Mouse (Mus musculus): ENCODE measurements around the gene Mllt6. TPM values are rescaled to one million over a fixed set of nuclear protein-coding genes. Genes with fewer than 3 reads are reported as not detected.

Gene Mllt6
- polyA plus RNA-seq, 1 experiment from 2014 or later = 1.0 TPM

DNA sequence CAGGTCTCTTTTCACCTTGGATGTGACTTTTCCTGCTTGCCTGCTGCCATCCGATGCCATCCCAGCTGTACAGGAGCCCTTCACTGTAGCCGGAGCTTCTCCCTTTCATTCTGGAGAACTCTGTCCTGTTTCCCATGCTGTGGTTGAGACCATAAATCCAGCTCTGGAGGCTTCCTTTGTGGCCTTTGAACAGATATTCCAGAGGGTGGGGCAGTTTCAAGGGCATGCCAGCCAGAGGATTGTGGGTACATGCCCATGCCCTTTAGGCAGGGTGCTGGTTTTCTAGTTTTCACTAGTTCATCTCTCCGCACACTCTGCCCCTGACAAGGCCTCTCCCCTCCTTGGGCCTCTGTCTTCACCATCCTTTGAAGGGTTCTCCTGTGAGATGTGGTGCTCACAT lies 23.8 kb downstream of the Mllt6 start:
- no peaks in the 10 kb centered on the region for H3K9me3 ChIP-seq (ENCODE audit: control insufficient read depth, low read length)
- peak overlapping the region; percentile 67; the same call in 1 of the 2 replicates for H3K4me2 ChIP-seq
- H3K4me1 ChIP-seq (replicated peaks; ENCODE audit: control insufficient read depth, insufficient read depth, low read length) = peaks cover 11% of the 10 kb centered on the region; the same call in 1 of the 2 replicates
- no peak overlapping the region for H3K4me3 ChIP-seq (ENCODE audit: low read depth, low read length)
- no peak overlapping the region for H3K27ac ChIP-seq (ENCODE audit: low read depth, low read length)
- no peak for ATAC-seq (replicated peaks; ENCODE audit: low FRiP score)
- H3K36me3 ChIP-seq (ENCODE audit: control insufficient read depth, insufficient read depth, low read length) = peaks cover 13% of the 10 kb centered on the region
- no peaks in the 10 kb centered on the region for H3K27me3 ChIP-seq (replicated peaks; ENCODE audit: control insufficient read depth, insufficient read depth, low read length)
- no peak for DNase-seq (ENCODE audit: low spot score)
- WGBS = 81% methylated on average over 3 of the region's 3 CpGs
- H3K9ac ChIP-seq (ENCODE audit: low read depth, low read length) = no peak overlapping the region

DNA sequence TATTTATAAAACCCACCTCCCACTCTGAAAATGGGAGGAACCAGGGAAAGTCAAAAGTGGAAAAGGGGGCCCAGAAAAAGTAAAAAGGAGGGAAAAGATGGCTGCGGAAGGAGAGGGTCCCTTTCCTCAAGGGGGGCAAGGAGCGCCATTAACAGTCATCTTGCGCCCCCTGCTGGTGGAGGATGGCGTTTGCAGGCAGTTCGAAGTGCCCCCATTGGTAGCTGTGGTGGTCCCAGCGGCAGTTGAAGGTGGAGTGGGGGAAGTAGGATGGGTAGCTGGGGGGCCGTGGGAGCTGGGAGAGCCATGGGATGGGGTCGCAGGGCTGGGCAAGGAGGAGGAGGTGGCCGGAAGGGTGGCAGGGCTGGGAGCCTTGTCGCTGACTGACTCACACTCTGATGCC lies 26.6 kb downstream of the Mllt6 start:
- no peaks in the 10 kb centered on the region for H3K27me3 ChIP-seq (replicated peaks; ENCODE audit: control insufficient read depth, insufficient read depth, low read length)
- ATAC-seq (replicated peaks; ENCODE audit: low FRiP score) = no peak
- no peak overlapping the region for H3K4me3 ChIP-seq (ENCODE audit: low read depth, low read length)
- H3K4me1 ChIP-seq (replicated peaks; ENCODE audit: control insufficient read depth, insufficient read depth, low read length) = peaks cover 11% of the 10 kb centered on the region
- no peak overlapping the region for H3K4me2 ChIP-seq
- no peak overlapping the region for H3K27ac ChIP-seq (ENCODE audit: low read depth, low read length)
- H3K9ac ChIP-seq (ENCODE audit: low read depth, low read length) = no peak overlapping the region
- peaks cover 13% of the 10 kb centered on the region for H3K36me3 ChIP-seq (ENCODE audit: control insufficient read depth, insufficient read depth, low read length)
- H3K9me3 ChIP-seq (ENCODE audit: control insufficient read depth, low read length) = no peaks in the 10 kb centered on the region
- 29% methylated on average over 10 of the region's 10 CpGs for WGBS
- DNase-seq (ENCODE audit: low spot score) = peak; percentile 67

DNA sequence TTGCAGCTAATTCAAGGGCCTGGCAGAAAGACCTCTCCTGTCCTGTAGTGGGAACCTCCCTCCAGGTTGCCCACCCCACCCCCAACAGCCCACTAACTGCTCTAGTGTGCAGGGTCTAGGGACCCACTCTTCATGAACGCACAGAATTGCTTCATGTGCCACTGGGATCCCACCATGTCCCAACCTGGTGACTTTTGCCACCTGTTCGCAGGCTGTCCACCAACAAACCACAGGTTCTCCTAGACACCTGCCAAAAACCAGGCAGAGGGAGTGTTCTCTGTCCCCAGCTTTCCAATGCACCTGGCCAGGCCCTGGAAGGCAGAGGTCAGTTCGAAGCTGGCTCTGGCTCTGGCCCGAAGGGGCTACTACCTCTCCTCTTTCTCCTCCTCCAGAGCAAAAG lies 31.2 kb downstream of the Mllt6 start:
- no peak overlapping the region for H3K4me3 ChIP-seq (ENCODE audit: low read depth, low read length)
- peaks cover 13% of the 10 kb centered on the region for H3K36me3 ChIP-seq (ENCODE audit: control insufficient read depth, insufficient read depth, low read length)
- H3K4me1 ChIP-seq (replicated peaks; ENCODE audit: control insufficient read depth, insufficient read depth, low read length) = peaks cover 20% of the 10 kb centered on the region
- ATAC-seq (replicated peaks; ENCODE audit: low FRiP score) (no peak), DNase-seq (ENCODE audit: low spot score) (no peak)
- H3K9me3 ChIP-seq (ENCODE audit: control insufficient read depth, low read length) = no peaks in the 10 kb centered on the region
- no peak overlapping the region for H3K9ac ChIP-seq (ENCODE audit: low read depth, low read length)
- H3K4me2 ChIP-seq = no peak overlapping the region
- H3K27ac ChIP-seq (ENCODE audit: low read depth, low read length) = no peak overlapping the region
- 88% methylated on average over 4 of the region's 4 CpGs for whole genome bisulfite sequencing
- H3K27me3 ChIP-seq (replicated peaks; ENCODE audit: control insufficient read depth, insufficient read depth, low read length) = no peaks in the 10 kb centered on the region

DNA sequence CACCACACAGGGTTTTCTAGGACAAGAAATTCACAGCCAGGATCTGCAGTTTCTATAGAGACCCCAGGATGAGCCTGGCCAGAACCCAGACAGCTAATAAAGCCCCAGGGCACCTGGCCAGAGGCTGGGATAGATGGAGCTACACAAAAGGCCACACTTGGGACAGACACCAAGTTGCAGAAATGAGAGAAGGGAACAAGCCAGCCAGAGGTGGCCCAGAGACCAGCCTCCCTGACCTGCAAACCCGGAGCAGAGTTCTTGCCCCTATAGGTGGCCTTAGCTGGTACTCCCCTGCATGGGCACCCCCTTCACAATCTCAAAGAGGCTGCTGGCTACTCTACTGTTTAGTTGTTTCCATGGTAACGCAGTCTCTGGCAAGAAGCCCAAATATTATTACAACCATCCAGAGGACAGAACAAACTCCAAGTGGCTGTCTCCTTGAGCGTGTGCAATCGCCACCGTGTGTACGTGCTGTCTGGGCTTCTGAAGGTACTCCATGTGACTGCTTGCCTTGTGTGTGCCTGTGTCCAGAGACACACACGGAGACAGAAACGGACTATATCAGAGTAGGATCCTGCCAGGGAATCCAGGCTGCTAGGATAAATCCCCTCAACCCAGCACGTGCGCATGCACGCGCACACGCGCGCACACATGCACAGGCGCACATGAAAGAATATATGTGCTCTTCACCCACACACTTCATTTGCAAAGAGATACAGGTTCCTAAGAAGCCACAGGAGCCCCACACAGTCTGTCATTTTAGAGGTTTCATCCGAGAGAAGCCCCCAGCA lies 31.9 kb downstream of the Mllt6 start:
- no peak overlapping the region for H3K9ac ChIP-seq (ENCODE audit: low read depth, low read length)
- no peak overlapping the region for H3K4me2 ChIP-seq
- no peak overlapping the region for H3K27ac ChIP-seq (ENCODE audit: low read depth, low read length)
- no peak for ATAC-seq (replicated peaks; ENCODE audit: low FRiP score)
- WGBS = 82% methylated on average over 17 of the region's 17 CpGs
- DNase-seq (ENCODE audit: low spot score) = no peak
- no peak overlapping the region for H3K4me3 ChIP-seq (ENCODE audit: low read depth, low read length)
- H3K27me3 ChIP-seq (replicated peaks; ENCODE audit: control insufficient read depth, insufficient read depth, low read length) = peaks cover 3% of the 10 kb centered on the region; the same call in 1 of the 2 replicates
- no peaks in the 10 kb centered on the region for H3K9me3 ChIP-seq (ENCODE audit: control insufficient read depth, low read length)
- peaks cover 11% of the 10 kb centered on the region for H3K36me3 ChIP-seq (ENCODE audit: control insufficient read depth, insufficient read depth, low read length)
- H3K4me1 ChIP-seq (replicated peaks; ENCODE audit: control insufficient read depth, insufficient read depth, low read length) = peaks cover 20% of the 10 kb centered on the region

DNA sequence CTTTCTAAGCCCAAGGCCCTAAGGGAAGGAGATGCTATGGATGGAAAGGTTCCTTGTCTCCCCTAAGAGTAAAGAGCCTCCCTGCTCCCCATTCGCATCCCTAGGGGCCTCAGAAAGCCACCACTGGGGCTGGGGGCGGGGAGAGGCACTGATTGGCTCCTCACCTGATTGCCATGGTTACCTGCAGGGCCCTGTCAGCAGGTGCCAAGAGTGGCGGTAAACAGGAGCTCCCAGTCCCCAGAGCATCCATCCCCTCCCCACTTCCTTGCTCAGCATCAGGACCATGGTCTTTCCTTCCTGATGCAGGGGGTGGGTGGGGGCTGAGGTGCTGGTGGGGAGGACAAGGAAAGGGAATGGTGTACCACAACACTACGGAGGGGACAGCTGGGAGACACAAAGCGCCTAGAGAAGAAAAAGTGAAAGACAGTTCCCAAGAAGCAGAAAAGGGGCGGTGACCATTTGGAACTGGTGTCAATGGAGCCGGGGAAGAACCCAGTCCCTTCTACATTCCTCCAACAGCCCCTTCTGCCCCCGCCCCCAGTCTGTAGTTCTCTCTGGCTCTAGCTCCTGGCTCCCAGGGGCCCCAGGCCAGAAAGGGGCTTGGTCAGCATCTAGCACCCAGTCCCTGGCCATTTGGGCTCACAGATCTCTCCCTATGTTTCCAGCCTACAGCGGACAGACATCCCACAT lies 32.6 kb downstream of the Mllt6 start:
- Histone ChIP-seq H3K4me3 (ENCODE audit: low read depth, low read length) (no peak overlapping the region), H3K27ac (ENCODE audit: low read depth, low read length) (no peak overlapping the region), H3K36me3 (ENCODE audit: control insufficient read depth, insufficient read depth, low read length) (peaks cover 8% of the 10 kb centered on the region; the same call in 1 of the 2 replicates), H3K4me1 (replicated peaks; ENCODE audit: control insufficient read depth, insufficient read depth, low read length) (peaks cover 26% of the 10 kb centered on the region), H3K27me3 (replicated peaks; ENCODE audit: control insufficient read depth, insufficient read depth, low read length) (peaks cover 10% of the 10 kb centered on the region), H3K4me2 (no peak overlapping the region), H3K9me3 (ENCODE audit: control insufficient read depth, low read length) (no peaks in the 10 kb centered on the region), H3K9ac (ENCODE audit: low read depth, low read length) (no peak overlapping the region)
- 73% methylated on average over 9 of the region's 9 CpGs for WGBS
- ATAC-seq (replicated peaks; ENCODE audit: low FRiP score) = no peak
- DNase-seq (ENCODE audit: low spot score) = no peak

DNA sequence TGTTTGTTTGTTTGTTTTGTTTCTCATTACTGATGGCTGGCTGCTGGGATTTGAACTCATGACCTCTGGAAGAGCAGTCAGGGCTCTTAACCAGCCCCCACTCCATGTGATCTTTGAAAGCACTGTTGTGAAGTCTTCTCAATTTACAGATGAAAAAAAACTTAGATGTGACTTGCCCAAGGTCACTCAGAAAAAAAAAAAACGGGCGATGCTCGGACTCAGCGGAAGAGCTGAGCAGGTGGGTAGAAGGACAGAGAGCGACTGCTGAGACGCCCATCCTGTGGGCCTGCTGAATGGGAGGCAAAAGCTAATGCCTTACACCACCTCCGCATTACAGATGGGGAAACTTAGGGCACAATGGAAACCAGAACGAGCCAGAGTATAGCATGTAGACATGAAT lies 33.5 kb downstream of the Mllt6 start:
- no peak overlapping the region for H3K9ac ChIP-seq (ENCODE audit: low read depth, low read length)
- H3K27ac ChIP-seq (ENCODE audit: low read depth, low read length) = no peak overlapping the region
- H3K4me1 ChIP-seq (replicated peaks; ENCODE audit: control insufficient read depth, insufficient read depth, low read length) = peaks cover 34% of the 10 kb centered on the region
- ATAC-seq (replicated peaks; ENCODE audit: low FRiP score) = no peak
- H3K27me3 ChIP-seq (replicated peaks; ENCODE audit: control insufficient read depth, insufficient read depth, low read length) = peaks cover 19% of the 10 kb centered on the region
- peaks cover under 1% of the 10 kb centered on the region; the same call in 1 of the 2 replicates for H3K36me3 ChIP-seq (ENCODE audit: control insufficient read depth, insufficient read depth, low read length)
- no peak overlapping the region for H3K4me2 ChIP-seq
- WGBS = 73% methylated on average over 8 of the region's 8 CpGs
- H3K4me3 ChIP-seq (ENCODE audit: low read depth, low read length) = no peak overlapping the region
- no peaks in the 10 kb centered on the region for H3K9me3 ChIP-seq (ENCODE audit: control insufficient read depth, low read length)
- no peak for DNase-seq (ENCODE audit: low spot score)

DNA sequence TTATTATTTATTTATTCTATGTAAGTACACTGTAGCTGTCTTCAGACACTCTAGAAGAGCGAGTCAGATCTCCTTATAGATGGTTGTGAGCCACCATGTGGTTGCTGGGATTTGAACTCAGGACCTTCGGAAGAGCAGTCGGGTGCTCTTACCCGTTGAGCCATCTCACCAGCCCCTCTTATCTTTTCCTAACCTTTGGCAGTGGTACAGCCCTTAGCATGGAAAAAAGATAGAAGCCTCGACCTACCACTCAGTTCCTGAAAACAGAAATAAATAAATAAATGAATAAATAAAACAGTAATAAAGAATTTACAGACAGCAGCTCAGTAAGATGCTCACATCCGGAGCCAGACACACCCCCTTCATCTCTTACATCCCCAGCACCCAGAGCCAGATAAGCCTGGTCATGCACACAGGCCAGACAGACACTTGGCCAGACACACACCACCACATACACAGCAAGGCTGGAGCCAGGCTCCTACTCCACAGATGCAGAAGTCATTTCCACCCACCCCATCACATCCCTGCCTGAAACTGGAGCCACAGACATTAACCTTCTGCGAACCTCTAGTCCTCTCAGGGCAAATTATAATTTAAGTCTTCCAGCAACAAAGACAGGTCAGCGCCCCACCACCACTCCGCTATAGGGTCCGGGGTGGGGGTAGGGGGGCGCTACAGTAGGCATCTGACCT lies 34.1 kb downstream of the Mllt6 start:
- peak overlapping the region; percentile 77; the same call in 1 of the 2 replicates for H3K9ac ChIP-seq (ENCODE audit: low read depth, low read length)
- WGBS = 54% methylated on average over 11 of the region's 11 CpGs

DNA sequence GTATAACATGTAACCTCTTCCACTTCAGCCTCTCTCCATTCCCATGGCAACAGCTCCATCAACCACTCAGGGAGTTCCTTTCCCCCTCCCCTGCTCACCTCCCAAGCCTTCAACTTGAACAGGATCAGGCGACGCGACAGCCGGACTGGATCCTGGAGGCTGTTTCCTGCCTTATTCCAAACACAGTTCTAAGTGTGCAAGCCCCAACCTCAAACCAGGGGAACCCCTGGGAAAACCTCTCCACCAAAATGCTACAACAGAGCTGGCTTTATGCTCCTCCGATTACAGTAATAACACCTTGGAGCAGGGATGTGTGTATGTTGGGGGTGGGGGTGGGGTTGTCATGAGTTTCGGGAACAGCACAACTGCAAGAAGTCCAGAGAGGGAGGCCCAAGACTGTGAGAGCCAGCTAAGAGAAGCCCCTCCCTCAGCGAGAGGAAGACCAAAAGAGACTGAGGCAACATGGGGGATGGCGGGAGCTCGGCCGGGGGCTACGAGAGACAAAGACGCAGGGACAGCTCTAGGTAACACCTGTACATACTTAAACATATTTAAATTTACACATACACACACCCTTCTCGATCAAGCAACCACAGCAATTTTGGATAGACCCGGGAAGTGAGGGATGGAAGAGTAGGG lies 34.8 kb downstream of the Mllt6 start:
- DNase-seq (ENCODE audit: low spot score) (no peak), ATAC-seq (replicated peaks; ENCODE audit: low FRiP score) (no peak)
- H3K9ac ChIP-seq (ENCODE audit: low read depth, low read length) = peak overlapping the region; percentile 77
- WGBS = 20% methylated on average over 14 of the region's 14 CpGs
- peak overlapping the region; percentile 84 for H3K27ac ChIP-seq (ENCODE audit: low read depth, low read length)
- H3K27me3 ChIP-seq (replicated peaks; ENCODE audit: control insufficient read depth, insufficient read depth, low read length) = peaks cover 19% of the 10 kb centered on the region
- peak overlapping the region; percentile 69 for H3K4me3 ChIP-seq (ENCODE audit: low read depth, low read length)
- no peaks in the 10 kb centered on the region for H3K36me3 ChIP-seq (ENCODE audit: control insufficient read depth, insufficient read depth, low read length)
- H3K4me2 ChIP-seq = peak overlapping the region; percentile 93
- no peaks in the 10 kb centered on the region for H3K9me3 ChIP-seq (ENCODE audit: control insufficient read depth, low read length)
- H3K4me1 ChIP-seq (replicated peaks; ENCODE audit: control insufficient read depth, insufficient read depth, low read length) = peaks cover 38% of the 10 kb centered on the region

More for the DNA sequence above, 34.1 kb downstream of the Mllt6 start:
- H3K4me2 ChIP-seq = peak overlapping the region; percentile 93
- ATAC-seq (replicated peaks; ENCODE audit: low FRiP score) = no peak
- no peak overlapping the region; the same call in 1 of the 2 replicates for H3K27ac ChIP-seq (ENCODE audit: low read depth, low read length)
- peaks cover 38% of the 10 kb centered on the region for H3K4me1 ChIP-seq (replicated peaks; ENCODE audit: control insufficient read depth, insufficient read depth, low read length)
- H3K36me3 ChIP-seq (ENCODE audit: control insufficient read depth, insufficient read depth, low read length) = no peaks in the 10 kb centered on the region
- no peak for DNase-seq (ENCODE audit: low spot score)
- peak overlapping the region; percentile 69 for H3K4me3 ChIP-seq (ENCODE audit: low read depth, low read length)
- no peaks in the 10 kb centered on the region for H3K9me3 ChIP-seq (ENCODE audit: control insufficient read depth, low read length)
- peaks cover 19% of the 10 kb centered on the region for H3K27me3 ChIP-seq (replicated peaks; ENCODE audit: control insufficient read depth, insufficient read depth, low read length)

All from liver, embryonic 11.5 days (tissue).